In the genomic region with DNA sequence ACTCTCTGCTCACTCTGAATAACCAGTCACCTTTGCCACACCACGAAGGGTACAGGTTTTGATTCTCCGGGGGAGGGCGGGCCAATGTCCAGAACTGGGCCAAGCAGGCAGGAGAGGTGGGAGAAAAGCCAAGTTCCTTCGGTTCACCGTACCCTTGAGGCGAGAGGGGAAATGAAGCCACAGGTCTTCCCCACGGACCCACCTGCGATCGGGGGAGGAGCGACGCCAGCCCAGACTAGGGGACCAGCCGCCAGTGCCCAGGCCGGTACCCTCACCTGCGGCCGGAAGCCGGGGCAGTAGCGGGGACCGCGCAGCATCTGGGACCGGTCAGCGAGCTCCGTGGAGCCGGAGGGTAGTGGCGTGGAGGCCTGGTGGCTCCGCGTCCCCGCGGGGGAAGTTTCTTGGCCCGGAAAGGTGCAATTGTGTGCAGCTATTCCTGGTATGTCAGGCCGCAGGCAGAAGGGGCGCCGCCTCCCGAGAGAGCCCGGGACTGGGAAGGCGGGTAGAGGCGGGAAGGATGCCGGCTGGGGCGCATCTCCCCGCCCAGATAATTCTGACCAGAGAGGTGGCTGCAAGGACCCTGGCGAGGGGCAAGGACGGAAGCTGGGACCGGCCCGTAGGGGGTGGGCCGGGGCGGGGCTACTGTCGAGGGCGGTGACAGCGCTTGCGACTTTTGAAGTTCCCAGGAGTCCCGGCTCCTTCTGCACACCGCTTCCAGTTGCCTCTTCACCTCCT, we compare ENCODE assay signal across 9 mouse cellular contexts. TPM values are rescaled to one million over a fixed set of nuclear protein-coding genes. Genes with fewer than 3 reads are reported as not detected.
A peak's percentile ranks its signal among the peaks of the same experiment; 100 is the strongest.
DNase-seq lines count a peak whose midpoint lies in the region; ATAC-seq and TF ChIP-seq lines count a peak whose summit lies in the region.
"Had no signal": no experiment of that assay in that cellular context is flagged by ENCODE, and none has a peak within 500 bp of the region (broad histone marks: within the 10 kb centered on the region; RNA-seq: fewer than 3 reads in every experiment).

Gene Gm9922, minus strand, starts transcription at position 578 of the 735 bp plus-strand sequence.
Gene Lmo7, plus strand, starts transcription at position 721 of the 735 bp plus-strand sequence.

- H3K36me3 ChIP-seq in ES-E14 (ENCODE audit: control insufficient read depth, insufficient read depth, low read length, poor library complexity, severe bottlenecking), result no peaks in the 10 kb centered on the region
- H3K36me3 ChIP-seq in forebrain, embryonic 16.5 days (ENCODE audit: control insufficient read depth, insufficient read depth), result no peaks in the 10 kb centered on the region

- peak within 1 kb of the TSS; percentile 78 to 89 for H3K4me3 ChIP-seq in ES-E14 (ENCODE audit: insufficient read depth in 1 of 2, low read depth in 1 of 2, low read length in 2 of 2, poor library complexity in 1 of 2, severe bottlenecking in 1 of 2)
- peak within 1 kb of the TSS; percentile 88 for H3K4me3 ChIP-seq in brown adipose tissue, adult 24 weeks (ENCODE audit: insufficient read depth, low read depth, low read length)
- peak within 1 kb of the TSS; percentile 76 for H3K4me3 ChIP-seq in forebrain, embryonic 16.5 days (replicated peaks; ENCODE audit: low read length)

- intact Hi-C loops in heart, postnatal 36 days (cut with DNase I), result loop anchor here (5.0 kb wide), 1 partner anchor 77 kb away; the partner anchor contains the start of gene Uchl3

- H3K9me3 ChIP-seq in ES-E14 (ENCODE audit: control insufficient read depth, insufficient read depth, low read depth, low read length), result no peaks in the 10 kb centered on the region
- no peaks in the 10 kb centered on the region for H3K9me3 ChIP-seq in forebrain, embryonic 16.5 days (ENCODE audit: control insufficient read depth, low read length)

- H3K4me1 ChIP-seq in ES-E14 (ENCODE audit: control insufficient read depth in 2 of 2, insufficient read depth in 2 of 2, low read length in 2 of 2, poor library complexity in 1 of 2), result 0 out of 4 replicates have a peak, but pooled peaks cover 0 to 1% of the 10 kb centered on the region in 2 experiments
- 0 out of 2 replicates have a peak, but pooled peaks cover 2% of the 10 kb centered on the region for H3K4me1 ChIP-seq in brown adipose tissue, adult 24 weeks (ENCODE audit: control insufficient read depth, insufficient read depth, insufficient read length, low read length)
- H3K4me1 ChIP-seq in forebrain, embryonic 16.5 days (replicated peaks; ENCODE audit: control insufficient read depth, insufficient read depth, low read length), result peaks cover 9% of the 10 kb centered on the region

- in situ Hi-C loops in ES-E14 (cut with MboI; ENCODE audit: low sequenced_read_pairs in 2 of 2, unreplicated experiment in 2 of 2), result no loop called here

- WGBS in forebrain, embryonic 16.5 days, result under 1% methylated on average over 51 of the region's 51 CpGs

- peak within 1 kb of the TSS; percentile 100 for H3K4me2 ChIP-seq in forebrain, embryonic 16.5 days (ENCODE audit: low read length)

- H3K27ac ChIP-seq in ES-E14 (ENCODE audit: insufficient read depth, low read depth, low read length, poor library complexity, severe bottlenecking), result no peak within 1 kb of the TSS
- peak within 1 kb of the TSS; percentile 97 for H3K27ac ChIP-seq in brown adipose tissue, adult 24 weeks (replicated peaks; ENCODE audit: low read depth, low read length)
- no peak within 1 kb of the TSS for H3K27ac ChIP-seq in forebrain, embryonic 16.5 days (ENCODE audit: low read length)

- DNase-seq in ES-E14 (ENCODE audit: low read depth, low spot score), result peak; percentile 78
- peak; percentile 71 to 75 for DNase-seq in heart, postnatal 36 days
- peak; percentile 21 to 41 for DNase-seq in layer of hippocampus, postnatal 10 days (ENCODE audit: low spot score in 2 of 2)
- peak; percentile 66 for DNase-seq in lung, postnatal 14 days
- DNase-seq in retina, embryonic 14.5 days (ENCODE audit: low spot score), result peak; percentile 56
- DNase-seq in urinary bladder, postnatal 36 days (ENCODE audit: low spot score in 2 of 2), result peak; percentile 72 to 78

- peak; percentile 84 for ATAC-seq in forebrain, embryonic 16.5 days

- peaks cover 20% of the 10 kb centered on the region; the same call in 1 of the 2 replicates for H3K27me3 ChIP-seq in forebrain, embryonic 16.5 days (replicated peaks; ENCODE audit: control insufficient read depth, insufficient read depth, low read length)

- H3K9ac ChIP-seq in ES-E14 (ENCODE audit: insufficient read depth, low read depth, low read length, poor library complexity, severe bottlenecking), result peak within 1 kb of the TSS; percentile 83
- peak within 1 kb of the TSS; percentile 74 for H3K9ac ChIP-seq in forebrain, embryonic 16.5 days (replicated peaks; ENCODE audit: low read depth, low read length)

TF ChIP-seq in ES-E14, 5 proteins besides CTCF, POLR2A, EP300 and RAD21:
- no peak for TF ChIP-seq MAFK (IDR thresholded peaks at IDR 0.05; ENCODE audit: insufficient read depth, low read depth, low read length)
- TF ChIP-seq HCFC1 (IDR thresholded peaks at IDR 0.05; ENCODE audit: borderline replicate concordance, insufficient read depth, low read length), result no peak
- no peak for TF ChIP-seq CHD2 (IDR thresholded peaks at IDR 0.05; ENCODE audit: low read depth, low read length)

RNA-seq across cellular contexts. Expression of gene Gm9922, which starts in this region (rescaled TPM):
- total RNA-seq in ES-E14 (2012; rRNA removed), result 0.62 and 0.74 TPM in 2 replicates
- 5.8 TPM in 1 of 2 replicates, not detected in the other for polyA plus RNA-seq in brown adipose tissue, adult 24 weeks (2012; ENCODE audit: insufficient read depth, insufficient read length, missing spikeins)
- polyA plus RNA-seq in forebrain, embryonic 16.5 days (2015; fragmentation: Nextera tagmentation; extraction: Ambion mirVana), result 0.95 and 1.3 TPM in 2 replicates
- 1 to 10 TPM; 1.1 to 1.2 TPM for total RNA-seq in heart, postnatal 36 days (2021)
- under 1 TPM in 1 of 2 experiments, not detected in 1; 0.91 TPM for total RNA-seq in layer of hippocampus, postnatal 10 days (2021)
- total RNA-seq: layer of hippocampus, adult 18-20 months had no signal

RNA-seq across cellular contexts. Expression of gene Lmo7, which starts in this region (rescaled TPM):
- 19.4 and 23.1 TPM in 2 replicates for total RNA-seq in ES-E14 (2012; rRNA removed)
- polyA plus RNA-seq in brown adipose tissue, adult 24 weeks (2012; ENCODE audit: insufficient read depth, insufficient read length, missing spikeins), result 6.6 and 17.4 TPM in 2 replicates
- polyA plus RNA-seq in forebrain, embryonic 16.5 days (2015; fragmentation: Nextera tagmentation; extraction: Ambion mirVana), result 15.5 and 16.0 TPM in 2 replicates
- total RNA-seq in heart, postnatal 36 days (2021), result 100 to 1,000 TPM; 360 to 412 TPM
- total RNA-seq in layer of hippocampus, postnatal 10 days (2021), result 100 to 1,000 TPM; 117 TPM
